Mouse (Mus musculus): ENCODE data around the gene Evi2. TPM values are rescaled to one million over a fixed set of nuclear protein-coding genes. Genes with fewer than 3 reads are reported as not detected.

Evi2 gene
- polyA plus RNA-seq, 1 experiment from 2014 or later: 0.83 TPM

DNA sequence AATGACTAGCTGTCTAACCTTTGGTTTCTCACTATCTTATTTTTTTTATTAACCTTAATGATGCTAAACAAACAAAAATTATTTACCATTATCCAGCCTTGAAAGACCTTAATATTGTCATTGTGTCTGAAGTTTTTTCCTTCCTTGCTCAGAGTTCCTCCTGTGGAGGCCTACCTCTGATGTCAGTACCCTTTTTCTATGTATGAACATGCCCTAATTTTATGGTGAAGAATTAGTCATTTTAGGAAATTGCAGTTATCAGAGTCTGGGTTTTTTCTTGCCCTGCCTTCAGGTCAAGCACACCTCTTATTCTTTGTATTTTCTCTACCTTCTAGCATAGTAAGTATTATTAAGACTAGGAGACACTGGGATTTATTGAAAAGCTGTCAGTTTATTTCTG, 45.7 kb downstream of the Evi2 start:
- H3K4me3 ChIP-seq (ENCODE audit: low read length): no peak overlapping the region
- no peak overlapping the region for H3K9ac ChIP-seq (ENCODE audit: low read length)
- H3K4me1 ChIP-seq (ENCODE audit: control insufficient read depth, insufficient read depth, low read length): no peaks in the 10 kb centered on the region
- no peaks in the 10 kb centered on the region for H3K27me3 ChIP-seq (ENCODE audit: control insufficient read depth, insufficient read depth, low read length)
- no peak for ATAC-seq (replicated peaks; ENCODE audit: extremely low read depth, insufficient read depth, low FRiP score)
- H3K4me2 ChIP-seq (ENCODE audit: low read depth, low read length): no peak overlapping the region
- H3K9me3 ChIP-seq (replicated peaks; ENCODE audit: control insufficient read depth, low read length): no peaks in the 10 kb centered on the region
- H3K27ac ChIP-seq (ENCODE audit: low read length): no peak overlapping the region
- H3K36me3 ChIP-seq (ENCODE audit: control insufficient read depth, insufficient read depth): no peaks in the 10 kb centered on the region

DNA sequence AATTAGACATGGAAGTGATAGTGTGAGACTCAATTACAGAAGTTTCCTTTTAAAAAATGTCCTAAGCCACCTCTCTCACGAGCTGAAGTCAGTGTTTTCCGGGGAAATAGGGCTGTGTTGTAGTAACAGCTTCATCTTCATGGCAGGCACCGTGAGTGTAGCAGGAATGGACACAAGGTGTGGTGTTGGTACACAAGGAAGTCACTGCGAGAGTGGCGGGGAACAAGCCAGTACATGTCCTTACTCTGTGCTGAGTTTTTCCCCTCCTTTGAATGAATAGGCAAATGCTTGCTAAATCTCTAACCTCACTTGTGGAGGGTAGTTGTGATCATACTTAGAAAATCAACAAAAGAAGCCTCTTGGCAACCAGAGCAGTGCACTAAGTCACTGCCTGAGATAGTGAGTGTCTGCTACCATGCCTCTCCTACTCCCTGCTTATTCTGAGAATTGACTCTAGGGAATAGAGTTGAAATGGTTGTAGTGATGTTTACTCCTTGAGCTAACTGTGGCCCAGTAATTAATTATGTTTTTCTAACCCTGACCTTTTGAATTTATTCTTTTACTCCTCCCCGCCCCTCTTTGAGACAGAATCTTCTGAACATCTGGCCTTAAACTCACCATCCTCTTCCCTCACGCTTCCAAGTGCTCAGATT, 46.4 kb downstream of the Evi2 start:
- WGBS: 84% methylated on average over 7 of the region's 7 CpGs
- no peak overlapping the region for H3K27ac ChIP-seq (ENCODE audit: low read length)
- H3K4me2 ChIP-seq (ENCODE audit: low read depth, low read length): no peak overlapping the region
- no peaks in the 10 kb centered on the region for H3K27me3 ChIP-seq (ENCODE audit: control insufficient read depth, insufficient read depth, low read length)
- H3K36me3 ChIP-seq (ENCODE audit: control insufficient read depth, insufficient read depth): no peaks in the 10 kb centered on the region
- no peaks in the 10 kb centered on the region for H3K4me1 ChIP-seq (ENCODE audit: control insufficient read depth, insufficient read depth, low read length)
- H3K9me3 ChIP-seq (replicated peaks; ENCODE audit: control insufficient read depth, low read length): no peaks in the 10 kb centered on the region
- no peak for ATAC-seq (replicated peaks; ENCODE audit: extremely low read depth, insufficient read depth, low FRiP score)
- no peak overlapping the region for H3K4me3 ChIP-seq (ENCODE audit: low read length)
- H3K9ac ChIP-seq (ENCODE audit: low read length): no peak overlapping the region

DNA sequence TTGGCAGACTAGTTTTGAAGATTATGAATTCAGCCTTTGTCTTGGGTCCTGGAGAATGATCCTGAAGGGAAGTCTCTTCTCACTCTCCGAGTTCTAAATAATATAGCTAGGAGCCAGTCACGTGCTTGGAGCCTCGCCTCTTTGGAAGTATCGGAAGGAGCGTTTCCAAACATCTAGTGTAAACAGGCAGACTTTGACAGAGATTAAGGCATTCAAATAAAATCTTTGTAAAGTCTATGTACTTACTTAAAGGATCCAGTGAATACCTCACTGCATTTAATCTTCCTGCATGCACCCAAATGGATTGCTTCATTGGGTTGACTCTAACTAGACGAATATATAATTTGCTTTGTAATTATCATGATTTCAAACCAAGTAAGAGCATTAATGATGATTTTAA, 47.0 kb downstream of the Evi2 start:
- 88% methylated on average over 6 of the region's 6 CpGs for WGBS
- Histone ChIP-seq H3K27ac (ENCODE audit: low read length) (no peak overlapping the region), H3K9ac (ENCODE audit: low read length) (no peak overlapping the region), H3K4me1 (ENCODE audit: control insufficient read depth, insufficient read depth, low read length) (no peaks in the 10 kb centered on the region), H3K9me3 (replicated peaks; ENCODE audit: control insufficient read depth, low read length) (no peaks in the 10 kb centered on the region), H3K4me3 (ENCODE audit: low read length) (no peak overlapping the region), H3K36me3 (ENCODE audit: control insufficient read depth, insufficient read depth) (no peaks in the 10 kb centered on the region), H3K27me3 (ENCODE audit: control insufficient read depth, insufficient read depth, low read length) (no peaks in the 10 kb centered on the region), H3K4me2 (ENCODE audit: low read depth, low read length) (no peak overlapping the region)
- no peak for ATAC-seq (replicated peaks; ENCODE audit: extremely low read depth, insufficient read depth, low FRiP score)

DNA sequence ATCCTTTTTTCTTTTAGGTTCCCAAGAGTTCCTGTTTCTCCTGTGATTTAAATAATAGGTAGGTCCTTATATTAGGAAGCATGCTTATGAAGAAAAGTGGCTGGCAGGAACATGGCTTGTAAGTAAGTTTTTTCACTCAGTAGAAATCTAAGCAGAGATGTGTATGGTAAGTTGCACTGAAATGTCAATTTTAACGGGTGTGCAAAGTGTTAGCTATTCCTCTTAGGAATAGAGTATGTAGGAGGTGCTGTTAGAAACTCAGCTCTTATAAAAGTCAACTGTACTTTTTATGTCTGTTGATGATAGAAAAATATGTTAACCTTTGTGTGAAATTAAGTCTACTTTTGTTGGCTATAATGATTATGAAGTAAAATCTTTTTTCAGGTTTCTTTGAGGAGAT, 62.3 kb downstream of the Evi2 start:
- no peaks in the 10 kb centered on the region for H3K4me1 ChIP-seq (ENCODE audit: control insufficient read depth, insufficient read depth, low read length)
- H3K9ac ChIP-seq (ENCODE audit: low read length): no peak overlapping the region
- peaks cover 16% of the 10 kb centered on the region; the same call in 1 of the 2 replicates for H3K36me3 ChIP-seq (ENCODE audit: control insufficient read depth, insufficient read depth)
- H3K9me3 ChIP-seq (replicated peaks; ENCODE audit: control insufficient read depth, low read length): no peaks in the 10 kb centered on the region
- H3K27me3 ChIP-seq (ENCODE audit: control insufficient read depth, insufficient read depth, low read length): no peaks in the 10 kb centered on the region
- H3K4me2 ChIP-seq (ENCODE audit: low read depth, low read length): no peak overlapping the region
- H3K4me3 ChIP-seq (ENCODE audit: low read length): no peak overlapping the region
- no peak overlapping the region for H3K27ac ChIP-seq (ENCODE audit: low read length)
- WGBS: 79% methylated on average over 1 of the region's 1 CpGs
- no peak for ATAC-seq (replicated peaks; ENCODE audit: extremely low read depth, insufficient read depth, low FRiP score)

Other genes starting within 250 kb of the Evi2 start
- gene Gm9964, start 233.7 kb downstream of the Evi2 start, polyA plus RNA-seq (2015; fragmentation: Nextera tagmentation; extraction: Ambion mirVana): not detected in 2 replicates
- gene Nf1, start 190.9 kb downstream of the Evi2 start, polyA plus RNA-seq (2015; fragmentation: Nextera tagmentation; extraction: Ambion mirVana): 3.4 and 3.8 TPM in 2 replicates
- gene Omg, start 26.5 kb downstream of the Evi2 start, polyA plus RNA-seq (2015; fragmentation: Nextera tagmentation; extraction: Ambion mirVana): 0.06 and 0.08 TPM in 2 replicates
- 1.2 and 2.0 TPM in 2 replicates for gene Evi2b, start 6.8 kb downstream of the Evi2 start, polyA plus RNA-seq (2015; fragmentation: Nextera tagmentation; extraction: Ambion mirVana)
- gene Evi2a, start within 50 bp of the Evi2 start, polyA plus RNA-seq (2015; fragmentation: Nextera tagmentation; extraction: Ambion mirVana): 1.8 and 3.5 TPM in 2 replicates
- 1.7 and 2.7 TPM in 2 replicates for gene Rab11fip4, start 60.6 kb upstream of the Evi2 start, polyA plus RNA-seq (2015; fragmentation: Nextera tagmentation; extraction: Ambion mirVana)